Mouse (Mus musculus): ENCODE results near the gene Dhx30. TPM values are rescaled to one million over a fixed set of nuclear protein-coding genes. Genes with fewer than 3 reads are reported as not detected.
"Not testable (repeated sequence)": the region's sequence is repeated elsewhere in the genome, so short reads cannot be mapped to it uniquely, and the experiment has no call there.

The Dhx30 gene
- polyA plus RNA-seq, 1 experiment from 2014 or later = 37.7 TPM

GRCm38 (mm10) chr9:110124008-110124540 lies 6.4 kb upstream of the Dhx30 start:
- not testable (repeated sequence) for H3K27me3 ChIP-seq (replicated peaks; ENCODE audit: control insufficient read depth, insufficient read depth, low read length); H3K36me3 ChIP-seq (ENCODE audit: control insufficient read depth, insufficient read depth); H3K9me3 ChIP-seq (ENCODE audit: control insufficient read depth); H3K9ac ChIP-seq (ENCODE audit: low read depth, low read length); H3K4me3 ChIP-seq (ENCODE audit: low read depth, low read length); H3K4me1 ChIP-seq (replicated peaks; ENCODE audit: control insufficient read depth, insufficient read depth, low read length); ATAC-seq; H3K27ac ChIP-seq (ENCODE audit: low read depth, low read length); H3K4me2 ChIP-seq (replicated peaks; ENCODE audit: low read depth)
- 54% methylated on average over 2 of the region's 2 CpGs for WGBS
- peak; percentile 8; the same call in 1 of the 2 replicates for TF ChIP-seq CTCF (IDR thresholded peaks at IDR 0.05; ENCODE audit: low read depth)

DNA sequence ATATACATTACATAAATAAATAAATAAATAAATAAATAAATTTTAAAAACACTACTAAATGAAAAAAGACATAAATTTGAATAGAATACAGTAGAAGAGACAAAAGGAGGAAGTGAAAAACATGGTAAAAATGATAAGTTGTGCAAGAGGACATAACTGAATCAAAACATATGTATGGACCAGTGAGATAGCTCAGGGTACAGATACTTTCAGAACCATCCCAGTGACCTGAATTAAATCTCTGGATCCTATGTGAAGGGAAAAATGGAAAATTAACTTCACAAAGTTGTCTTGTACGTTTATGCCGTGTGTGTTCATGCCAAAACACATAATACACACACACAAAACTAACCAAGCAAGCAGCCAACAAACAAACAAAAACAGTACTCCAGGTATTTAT lies 5.7 kb upstream of the Dhx30 start:
- Histone ChIP-seq H3K4me1 (replicated peaks; ENCODE audit: control insufficient read depth, insufficient read depth, low read length) (no peaks in the 10 kb centered on the region), H3K9me3 (ENCODE audit: control insufficient read depth) (no peaks in the 10 kb centered on the region), H3K4me2 (replicated peaks; ENCODE audit: low read depth) (no peak overlapping the region), H3K36me3 (ENCODE audit: control insufficient read depth, insufficient read depth) (no peaks in the 10 kb centered on the region), H3K4me3 (ENCODE audit: low read depth, low read length) (no peak overlapping the region), H3K27ac (ENCODE audit: low read depth, low read length) (no peak overlapping the region), H3K9ac (ENCODE audit: low read depth, low read length) (no peak overlapping the region), H3K27me3 (replicated peaks; ENCODE audit: control insufficient read depth, insufficient read depth, low read length) (no peaks in the 10 kb centered on the region)
- TF ChIP-seq CTCF (IDR thresholded peaks at IDR 0.05; ENCODE audit: low read depth) = no peak
- ATAC-seq = no peak
- WGBS = 79% methylated on average over 2 of the region's 2 CpGs

DNA sequence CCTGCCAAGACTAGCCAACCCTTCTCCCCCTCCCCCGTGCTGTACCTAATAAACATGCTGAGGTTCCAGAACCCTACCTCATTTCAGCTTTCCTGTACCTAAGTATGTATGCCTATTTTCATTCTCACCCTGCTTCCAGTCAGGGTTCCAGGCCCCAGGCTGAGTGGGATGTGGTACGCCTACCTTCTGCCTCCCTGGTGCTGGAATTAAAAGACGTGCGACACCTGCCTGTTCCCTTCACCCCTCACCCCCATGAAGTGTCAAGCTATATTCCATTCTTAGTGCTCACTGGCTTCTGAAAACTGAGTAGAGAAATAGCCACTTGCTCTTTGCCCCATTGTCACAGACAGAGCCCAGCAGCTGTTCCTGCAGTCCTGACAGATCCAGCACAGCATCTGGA lies 3.8 kb upstream of the Dhx30 start:
- no peak overlapping the region for H3K27ac ChIP-seq (ENCODE audit: low read depth, low read length)
- no peak overlapping the region for H3K4me2 ChIP-seq (replicated peaks; ENCODE audit: low read depth)
- H3K4me1 ChIP-seq (replicated peaks; ENCODE audit: control insufficient read depth, insufficient read depth, low read length) = 0 out of 2 replicates have a peak, but pooled peaks cover 3% of the 10 kb centered on the region
- H3K27me3 ChIP-seq (replicated peaks; ENCODE audit: control insufficient read depth, insufficient read depth, low read length) = no peaks in the 10 kb centered on the region
- no peak for TF ChIP-seq CTCF (IDR thresholded peaks at IDR 0.05; ENCODE audit: low read depth)
- H3K9me3 ChIP-seq (ENCODE audit: control insufficient read depth) = no peaks in the 10 kb centered on the region
- no peak overlapping the region for H3K4me3 ChIP-seq (ENCODE audit: low read depth, low read length)
- 78% methylated on average over 4 of the region's 4 CpGs for WGBS
- no peak overlapping the region for H3K9ac ChIP-seq (ENCODE audit: low read depth, low read length)
- no peaks in the 10 kb centered on the region for H3K36me3 ChIP-seq (ENCODE audit: control insufficient read depth, insufficient read depth)
- ATAC-seq = no peak

- Histone ChIP-seq H3K9me3 (ENCODE audit: control insufficient read depth) (no peaks in the 10 kb centered on the region), H3K27ac (ENCODE audit: low read depth, low read length) (0 out of 2 replicates have a peak overlapping the region, but pooled peaks have one; percentile 9), H3K4me2 (replicated peaks; ENCODE audit: low read depth) (peak overlapping the region; percentile 89), H3K27me3 (replicated peaks; ENCODE audit: control insufficient read depth, insufficient read depth, low read length) (no peaks in the 10 kb centered on the region), H3K9ac (ENCODE audit: low read depth, low read length) (peak overlapping the region; percentile 86), H3K36me3 (ENCODE audit: control insufficient read depth, insufficient read depth) (no peaks in the 10 kb centered on the region; the same call in 1 of the 2 replicates), H3K4me1 (replicated peaks; ENCODE audit: control insufficient read depth, insufficient read depth, low read length) (0 out of 2 replicates have a peak, but pooled peaks cover 3% of the 10 kb centered on the region), H3K4me3 (ENCODE audit: low read depth, low read length) (peak overlapping the region; percentile 95)
- 87% methylated on average over 1 of the region's 1 CpGs for WGBS
- ATAC-seq = no peak
- TF ChIP-seq CTCF (IDR thresholded peaks at IDR 0.05; ENCODE audit: low read depth) = no peak
These were observed 619 bp upstream of the Dhx30 start for GRCm38 (mm10) chr9:110118249-110118648.

GRCm38 (mm10) chr9:110116977-110117778 lies 452 bp downstream of the Dhx30 start, which contains the start of gene Smarcc1:
Gene Smarcc1, plus strand, starts transcription at chr9:110117708.
- TF ChIP-seq CTCF (IDR thresholded peaks at IDR 0.05; ENCODE audit: low read depth) = no peak
- Histone ChIP-seq H3K27ac (ENCODE audit: low read depth, low read length) (peak within 1 kb of the TSS; percentile 95), H3K4me3 (ENCODE audit: low read depth, low read length) (peak within 1 kb of the TSS; percentile 95), H3K27me3 (replicated peaks; ENCODE audit: control insufficient read depth, insufficient read depth, low read length) (no peaks in the 10 kb centered on the region), H3K36me3 (ENCODE audit: control insufficient read depth, insufficient read depth) (peaks cover 10% of the 10 kb centered on the region), H3K9me3 (ENCODE audit: control insufficient read depth) (no peaks in the 10 kb centered on the region), H3K4me2 (replicated peaks; ENCODE audit: low read depth) (peak within 1 kb of the TSS; percentile 89), H3K9ac (ENCODE audit: low read depth, low read length) (peak within 1 kb of the TSS; percentile 86), H3K4me1 (replicated peaks; ENCODE audit: control insufficient read depth, insufficient read depth, low read length) (0 out of 2 replicates have a peak, but pooled peaks cover 3% of the 10 kb centered on the region)
- peak; percentile 93 for ATAC-seq
- WGBS = under 1% methylated on average over 78 of the region's 79 CpGs

DNA sequence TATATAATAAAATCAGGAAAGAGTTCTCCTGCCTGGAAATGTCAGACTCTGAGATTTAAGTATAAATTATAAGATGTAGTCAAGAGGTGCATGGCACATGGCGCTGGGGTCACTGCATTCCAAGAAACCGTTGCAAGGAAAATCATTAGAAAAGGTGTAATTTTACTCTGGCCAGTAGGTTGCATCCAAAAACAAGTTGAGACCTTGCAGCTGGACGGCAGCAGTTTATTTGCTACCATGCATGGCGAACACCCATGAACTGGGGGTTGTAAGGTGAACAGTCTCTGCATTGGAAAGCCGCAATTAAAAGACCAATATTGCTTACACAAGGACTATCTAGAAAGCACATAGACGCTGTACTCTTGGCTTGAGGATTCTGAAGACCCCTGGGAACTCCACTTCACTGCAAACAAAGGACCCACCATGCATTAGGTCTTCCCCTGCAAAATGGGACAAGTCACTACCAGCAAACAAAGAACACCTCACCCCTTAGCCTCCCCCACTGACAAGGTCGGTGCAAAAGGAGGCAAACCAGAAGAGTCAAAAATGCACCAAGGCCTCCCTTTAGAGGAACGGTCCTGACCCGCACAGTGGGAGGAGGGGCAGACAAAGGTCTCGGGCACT lies 1.2 kb downstream of the Dhx30 start:
- Histone ChIP-seq H3K27me3 (replicated peaks; ENCODE audit: control insufficient read depth, insufficient read depth, low read length) (no peaks in the 10 kb centered on the region), H3K4me3 (ENCODE audit: low read depth, low read length) (peak overlapping the region; percentile 95), H3K27ac (ENCODE audit: low read depth, low read length) (peak overlapping the region; percentile 95), H3K9me3 (ENCODE audit: control insufficient read depth) (no peaks in the 10 kb centered on the region), H3K4me1 (replicated peaks; ENCODE audit: control insufficient read depth, insufficient read depth, low read length) (0 out of 2 replicates have a peak, but pooled peaks cover 3% of the 10 kb centered on the region), H3K4me2 (replicated peaks; ENCODE audit: low read depth) (peak overlapping the region; percentile 89), H3K36me3 (ENCODE audit: control insufficient read depth, insufficient read depth) (peaks cover 15% of the 10 kb centered on the region), H3K9ac (ENCODE audit: low read depth, low read length) (peak overlapping the region; percentile 86)
- no peak for ATAC-seq
- TF ChIP-seq CTCF (IDR thresholded peaks at IDR 0.05; ENCODE audit: low read depth) = no peak
- WGBS = 8% methylated on average over 10 of the region's 10 CpGs

Data from intestine, postnatal 0 days (tissue).